Mouse (Mus musculus) right cerebral cortex, adult 18-20 months (tissue): ENCODE results near the gene Phkg2.

Source experiments
- DNase-seq: peaks from one replicate; pipeline ENCODE4 v3.0.0; 2022; ENCODE audit warnings: mixed read lengths

Phkg2 gene

DNA sequence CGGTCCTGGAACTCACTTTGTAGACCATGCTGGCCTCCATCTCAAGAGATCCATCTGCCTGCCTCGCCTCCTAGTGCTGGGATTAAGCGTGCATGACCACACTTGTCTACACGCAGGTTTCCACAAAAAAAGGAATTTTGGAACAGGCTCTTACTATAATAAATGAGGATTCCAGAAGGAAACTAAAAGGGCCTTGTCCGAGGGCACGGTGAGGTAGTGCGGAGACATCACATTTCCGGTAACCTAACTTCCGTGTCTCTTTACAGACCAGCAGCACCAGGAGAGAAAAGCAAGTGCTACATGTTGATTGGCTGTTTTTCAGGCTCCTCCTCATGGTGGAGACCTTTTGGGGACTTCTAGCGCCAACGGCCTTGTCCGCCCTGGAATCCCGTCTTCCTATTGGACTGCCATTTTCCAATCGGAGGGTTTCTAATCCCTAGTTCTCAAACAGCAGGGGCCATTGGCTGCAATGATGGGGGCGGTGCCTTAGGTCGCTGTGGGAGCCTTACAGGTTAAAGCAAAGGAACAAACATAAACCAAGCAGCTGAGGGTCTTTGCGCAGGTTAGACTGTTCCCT, at the start of gene Phkg2:
Gene Phkg2, plus strand, starts transcription at position 446 of the 577 bp plus-strand sequence.
- peak; percentile 97 for DNase-seq

DNA sequence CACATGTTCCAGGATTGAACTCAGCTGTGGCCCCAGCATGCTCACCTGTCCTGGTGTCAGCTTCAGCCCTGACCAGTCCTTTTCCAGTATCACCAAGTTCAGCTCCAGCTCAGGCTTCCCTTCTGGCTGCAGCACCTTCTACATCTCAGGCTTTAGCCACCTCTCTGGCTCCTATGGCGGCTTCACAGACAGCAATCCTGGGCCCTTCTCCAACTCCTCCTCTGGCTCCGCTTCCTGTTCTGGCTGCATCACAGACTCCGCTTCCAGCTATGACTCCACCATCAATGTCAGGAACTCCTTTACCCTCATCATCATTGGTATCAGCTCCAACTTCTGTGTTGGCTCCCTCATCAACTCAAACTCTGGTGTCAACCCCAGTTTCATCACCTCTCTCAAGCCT, 31.5 kb upstream of the Phkg2 start:
- no peak for DNase-seq

DNA sequence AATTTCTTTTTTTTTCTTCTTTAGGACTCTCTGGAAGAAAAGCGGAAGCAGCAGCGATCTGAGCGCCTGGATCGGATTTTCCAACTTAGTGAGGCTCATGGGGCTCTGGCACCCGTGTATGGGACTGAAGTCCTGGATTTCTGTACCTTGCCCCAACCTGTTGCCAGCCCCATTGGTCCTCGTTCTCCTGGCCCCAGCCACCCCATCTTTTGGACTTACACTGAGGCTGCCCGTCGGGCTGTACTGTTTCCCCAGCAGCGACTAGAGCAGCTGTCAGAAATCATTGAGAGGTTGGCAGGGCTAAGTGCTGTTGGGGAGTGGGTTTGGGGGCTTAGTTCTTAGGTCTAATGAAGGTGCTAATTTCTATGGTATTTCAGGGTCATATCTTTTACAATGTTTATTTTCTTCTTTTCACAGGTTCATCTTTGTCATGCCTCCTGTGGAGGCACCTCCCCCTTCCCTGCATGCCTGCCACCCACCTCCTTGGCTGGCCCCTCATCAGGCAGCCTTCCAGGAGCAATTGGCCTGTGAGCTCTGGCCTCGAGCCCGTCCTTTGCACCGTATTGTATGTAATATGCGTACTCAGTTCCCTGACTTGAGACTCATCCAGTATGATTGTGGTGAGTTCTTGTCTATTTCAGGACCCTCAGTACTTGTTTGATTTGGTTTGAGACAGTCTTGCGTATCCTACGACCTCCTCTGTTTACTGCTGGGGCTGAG, 23.9 kb upstream of the Phkg2 start:
- DNase-seq = no peak

DNA sequence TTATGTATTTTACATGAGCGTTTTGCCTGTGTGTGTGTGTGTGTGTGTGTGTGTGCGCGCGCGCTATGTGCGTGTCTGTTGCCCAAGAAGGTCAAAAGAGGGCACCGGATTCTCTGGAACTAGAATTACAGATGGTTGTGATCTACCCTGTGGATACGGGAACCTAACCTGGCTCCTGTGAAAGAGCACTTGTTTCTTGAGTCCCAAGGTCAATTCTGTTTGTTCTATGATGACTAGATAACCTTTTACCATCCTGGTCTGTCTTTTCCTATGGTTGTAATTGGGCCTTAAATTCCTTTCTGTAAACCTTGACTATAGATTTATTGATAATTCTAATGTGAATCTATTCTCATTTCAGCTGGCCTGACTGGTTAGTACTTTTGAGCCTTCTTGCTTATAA, 21.6 kb upstream of the Phkg2 start:
- no peak for DNase-seq

DNA sequence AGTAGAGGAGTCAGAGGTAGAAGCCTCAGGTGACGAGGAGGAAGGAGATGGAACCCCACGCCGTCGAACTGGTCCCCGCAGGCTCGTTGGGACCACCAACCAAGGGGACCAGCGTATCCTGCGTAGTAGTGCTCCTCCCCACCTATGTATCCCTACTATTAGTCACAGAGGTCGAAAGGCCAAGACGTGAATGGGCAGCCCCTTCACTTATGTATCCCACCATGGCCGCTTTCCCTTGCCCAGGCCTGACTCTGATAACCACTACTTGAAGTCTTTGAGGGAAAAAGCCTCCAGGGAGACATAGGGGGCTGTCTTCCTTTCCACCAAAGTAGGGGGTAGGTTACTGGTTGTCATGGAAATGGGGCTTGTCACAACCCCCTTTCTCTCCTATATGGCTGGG, 12.6 kb upstream of the Phkg2 start:
- DNase-seq = no peak

DNA sequence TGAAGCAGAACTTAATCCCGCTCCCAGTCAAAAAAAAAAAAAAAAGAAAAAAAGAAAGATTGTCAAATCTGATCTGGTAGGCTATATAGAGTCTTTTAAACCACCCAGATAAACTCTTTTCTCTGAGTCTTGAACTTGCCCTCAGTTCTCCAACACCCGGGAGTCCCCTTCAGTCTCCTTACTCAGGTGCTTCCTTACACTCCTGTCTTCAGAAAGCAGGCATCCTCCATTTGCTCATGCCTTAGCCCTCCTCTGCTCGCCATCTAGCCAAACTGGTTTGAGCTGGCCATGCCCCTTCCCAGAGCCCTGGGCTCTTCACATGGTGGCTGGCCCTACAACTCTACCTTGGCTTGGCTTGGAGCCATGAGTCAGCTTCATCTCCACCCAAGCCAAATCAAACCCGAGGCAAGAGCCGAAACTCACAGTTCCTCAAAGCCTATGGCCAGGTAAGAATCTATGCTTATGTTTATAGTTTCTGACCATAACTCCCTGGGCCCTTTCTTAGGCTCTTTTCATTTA, 11.7 kb upstream of the Phkg2 start, which contains the start of gene Tmem265:
Gene Tmem265, plus strand, starts transcription at position 51 of the 519 bp plus-strand sequence.
- no peak for DNase-seq

DNA sequence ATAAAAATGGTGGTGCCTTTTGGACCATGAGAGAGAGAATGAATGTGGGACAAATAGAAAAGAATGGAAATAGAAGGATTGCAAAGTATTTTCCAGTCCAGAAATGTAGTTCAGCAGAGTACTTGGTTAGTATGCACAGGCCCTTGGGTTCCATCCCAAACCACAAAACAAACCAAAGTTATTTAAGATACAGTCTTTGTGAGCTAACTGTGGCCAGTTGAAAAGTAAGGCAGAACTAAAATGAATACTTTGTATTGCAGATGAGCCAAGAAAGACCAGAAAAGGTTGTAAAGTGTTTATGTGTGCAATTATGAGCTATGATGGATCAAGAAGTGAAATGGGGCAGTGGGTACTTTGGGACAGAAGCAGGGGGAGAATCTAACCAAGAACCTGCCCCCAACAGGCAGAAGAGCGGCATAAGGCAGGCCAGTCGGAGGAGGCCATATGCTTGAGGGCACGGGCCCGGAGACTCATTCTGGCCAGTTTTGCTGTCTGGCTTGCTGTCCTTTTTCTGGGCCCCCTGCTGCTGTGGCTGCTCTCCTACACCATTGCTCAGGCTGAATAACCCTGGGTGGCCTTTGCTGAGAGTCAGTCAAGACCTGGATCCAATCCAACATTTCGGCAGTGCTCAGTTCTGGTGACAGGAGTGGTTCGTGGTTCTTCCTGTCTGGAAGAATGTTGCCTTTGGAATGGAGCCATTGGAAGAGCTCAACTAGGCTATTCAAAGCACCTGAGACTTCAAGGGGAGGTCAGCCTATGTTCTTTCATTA, 8.6 kb upstream of the Phkg2 start:
- no peak for DNase-seq

DNA sequence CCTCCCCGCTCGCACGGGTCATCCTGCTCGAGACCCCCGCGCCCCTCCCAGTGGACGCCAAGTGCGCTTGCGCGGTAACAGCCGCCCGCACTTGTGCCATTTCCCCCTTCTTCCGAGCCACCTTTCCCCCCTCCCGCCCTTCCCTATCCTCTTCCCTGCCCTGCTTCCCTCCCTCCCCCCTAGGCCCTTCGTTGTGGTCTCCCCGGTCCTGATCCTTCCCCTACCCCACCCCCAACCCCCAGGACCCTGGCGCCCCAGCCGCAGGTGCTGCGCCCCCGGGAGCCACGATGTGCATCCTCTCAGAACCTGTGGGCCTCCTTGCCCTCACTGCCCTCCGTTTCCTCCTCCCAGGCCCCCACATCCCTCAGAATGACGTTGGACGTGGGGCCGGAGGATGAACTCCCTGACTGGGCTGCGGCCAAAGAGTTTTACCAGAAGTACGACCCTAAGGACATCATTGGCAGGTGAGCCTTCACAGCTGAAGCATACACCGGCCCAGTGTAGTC, 416 bp downstream of the Phkg2 start:
- no peak for DNase-seq

DNA sequence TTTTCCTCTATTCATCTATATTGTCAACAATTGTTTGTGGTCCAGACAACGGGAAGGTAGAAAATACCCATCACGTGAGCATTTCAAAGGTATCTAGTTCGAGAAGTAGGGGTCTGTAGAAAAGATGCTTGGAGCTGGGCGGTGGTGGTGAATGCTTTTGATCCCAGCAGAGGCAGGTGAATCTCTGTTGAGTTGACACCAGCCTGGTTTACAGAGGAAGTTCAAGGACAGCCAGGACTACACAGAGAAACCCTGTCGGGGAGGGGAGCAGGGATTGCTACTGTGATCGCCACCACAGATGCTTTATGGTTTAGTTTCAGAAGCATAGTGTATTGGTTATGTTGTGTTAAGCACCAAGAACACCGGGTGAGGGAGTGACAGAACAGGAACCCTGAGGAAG, 975 bp downstream of the Phkg2 start:
- DNase-seq = no peak

DNA sequence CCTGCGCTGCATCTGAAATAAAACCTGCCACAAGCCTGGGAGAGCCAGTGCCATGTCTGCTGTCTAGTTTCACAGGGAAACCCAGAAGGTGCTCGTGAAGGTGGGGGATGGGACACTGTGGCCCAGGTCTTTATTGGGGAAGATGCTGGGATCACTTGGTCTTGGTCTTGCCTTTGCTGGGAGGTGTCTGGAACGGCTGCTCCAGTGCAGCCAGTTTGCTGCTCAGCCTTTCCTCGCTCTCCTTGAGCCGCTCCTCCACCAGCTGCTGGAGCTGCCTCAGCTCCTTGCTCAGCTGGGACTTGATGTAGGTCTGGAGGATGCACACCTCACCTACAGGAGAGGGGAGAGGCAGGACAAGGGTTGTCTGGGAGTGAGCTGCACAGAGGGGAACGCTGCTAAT, 10.1 kb downstream of the Phkg2 start:
- no peak for DNase-seq

DNA sequence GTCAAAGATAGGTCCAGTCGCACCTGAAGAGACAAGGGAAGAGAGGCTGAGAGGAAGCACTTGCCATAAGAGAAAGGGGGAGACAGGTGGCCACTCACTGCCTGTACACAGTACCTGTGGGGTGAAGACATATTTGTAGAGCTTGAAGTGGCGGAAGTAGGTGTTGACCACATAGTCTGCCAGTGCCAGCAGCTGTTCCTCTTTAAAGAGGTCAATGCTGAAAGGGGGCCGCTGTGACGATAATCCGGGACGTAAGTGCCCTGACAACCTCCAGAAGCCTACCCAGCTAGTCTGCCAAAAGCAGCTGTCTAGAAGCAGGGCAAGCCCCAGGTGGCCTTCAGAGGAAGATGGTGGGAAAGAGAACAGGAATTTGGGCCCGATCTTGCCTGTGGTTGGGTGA, 11.9 kb downstream of the Phkg2 start:
- DNase-seq = no peak

DNA sequence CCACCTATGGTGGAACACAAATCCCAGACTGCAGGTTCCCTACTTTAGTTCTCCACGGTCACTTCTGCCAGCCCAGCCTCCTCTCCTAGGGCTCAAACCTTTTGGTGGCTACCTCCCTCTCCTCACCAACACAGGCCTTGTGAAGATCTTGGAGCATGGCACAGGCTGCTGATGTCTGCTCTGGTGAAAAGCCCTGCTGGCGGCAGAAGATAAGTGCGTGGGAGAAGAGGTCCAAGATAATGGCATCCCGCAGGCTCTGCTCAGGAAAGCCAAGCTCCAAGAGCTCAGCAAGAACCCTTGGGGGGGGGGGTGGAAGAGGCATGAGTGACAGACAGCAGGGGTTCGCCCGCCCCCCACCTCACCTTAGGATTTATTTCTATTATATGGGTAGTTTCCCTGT, 13.0 kb downstream of the Phkg2 start:
- no peak for DNase-seq

DNA sequence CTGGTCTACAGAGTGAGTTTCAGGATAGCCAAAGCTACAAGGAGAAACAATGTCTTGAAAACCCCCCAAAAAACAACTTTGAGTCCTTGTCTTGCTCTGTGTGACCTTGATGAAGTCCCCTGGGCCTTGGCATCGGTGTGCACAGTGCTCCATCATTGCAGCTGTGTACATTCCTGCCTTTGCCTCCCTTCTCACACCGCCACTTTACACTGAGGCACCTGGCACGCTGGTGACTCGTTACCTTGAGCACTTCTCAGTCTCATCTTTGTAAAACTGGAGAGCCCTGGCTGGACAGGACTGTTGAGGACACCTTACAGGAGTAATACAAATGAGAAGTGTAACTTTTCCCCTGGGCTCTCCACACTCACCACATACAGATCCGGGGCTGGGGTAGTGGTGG, 14.1 kb downstream of the Phkg2 start:
- DNase-seq = no peak

DNA sequence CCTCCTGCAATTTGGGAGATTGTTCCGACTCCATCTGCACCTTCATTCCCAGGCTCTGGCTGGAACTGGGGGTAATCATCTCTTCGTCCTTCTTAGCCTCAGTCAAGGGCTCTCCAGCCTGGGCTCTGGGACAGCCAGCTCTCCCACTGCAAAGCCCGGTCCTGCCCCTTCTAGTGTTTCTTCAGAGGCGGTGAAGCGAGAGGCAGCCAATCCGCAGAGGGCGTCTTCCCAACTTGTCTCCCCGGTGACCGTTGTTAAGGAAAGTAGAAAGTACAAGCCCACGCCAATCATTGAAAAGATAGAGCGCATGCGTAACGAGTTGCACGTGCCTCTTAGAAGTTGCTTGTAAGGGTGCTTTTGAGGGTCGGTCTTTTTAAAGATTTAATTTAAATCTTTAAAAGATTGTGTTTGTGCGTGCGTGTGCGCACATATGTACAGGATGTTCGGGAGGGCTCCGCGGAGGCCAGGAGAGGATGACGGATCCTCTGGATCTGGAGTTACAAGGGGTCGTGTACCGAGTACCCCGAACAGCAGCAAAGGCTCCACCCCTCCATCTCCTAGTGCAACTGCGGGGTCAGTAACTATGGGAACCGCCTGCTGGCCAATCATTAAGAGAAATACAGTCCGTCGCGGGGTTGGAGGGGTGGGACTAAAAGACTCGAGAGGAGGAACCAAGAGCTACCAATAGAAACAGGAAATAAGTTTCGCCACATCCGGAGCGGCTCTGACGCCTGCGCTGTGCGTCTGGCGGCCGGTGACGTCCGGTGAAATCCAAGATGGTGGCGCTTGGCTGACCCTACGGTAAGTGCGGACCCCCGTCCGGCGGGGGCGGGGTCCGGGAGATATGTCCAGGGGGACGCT, 15.1 kb downstream of the Phkg2 start, which contains the start of the genes Ccdc189 and Rnf40:
Gene Ccdc189, minus strand, starts transcription at position 585 of the 861 bp plus-strand sequence.
Gene Rnf40, plus strand, starts transcription at position 757 of the 861 bp plus-strand sequence.
- peak; percentile 97 for DNase-seq

DNA sequence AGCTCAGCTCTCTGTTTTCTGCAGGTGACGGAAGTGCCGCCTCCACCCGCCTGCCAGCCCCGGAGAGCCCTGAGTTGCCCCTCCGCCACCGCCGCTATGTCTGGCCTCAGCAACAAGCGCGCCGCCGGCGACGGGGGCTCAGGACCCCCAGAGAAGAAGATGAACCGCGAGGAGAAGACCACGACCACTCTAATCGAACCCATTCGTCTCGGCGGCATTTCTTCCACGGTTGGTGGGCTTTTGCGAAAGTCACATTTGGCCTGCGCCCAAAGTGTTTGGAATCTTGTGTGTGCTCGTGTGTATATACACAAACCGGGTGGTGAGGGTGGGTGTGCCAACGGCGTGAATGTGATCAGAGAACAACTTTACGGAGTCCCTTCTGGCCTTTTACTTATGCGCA, 15.8 kb downstream of the Phkg2 start:
- DNase-seq = no peak

DNA sequence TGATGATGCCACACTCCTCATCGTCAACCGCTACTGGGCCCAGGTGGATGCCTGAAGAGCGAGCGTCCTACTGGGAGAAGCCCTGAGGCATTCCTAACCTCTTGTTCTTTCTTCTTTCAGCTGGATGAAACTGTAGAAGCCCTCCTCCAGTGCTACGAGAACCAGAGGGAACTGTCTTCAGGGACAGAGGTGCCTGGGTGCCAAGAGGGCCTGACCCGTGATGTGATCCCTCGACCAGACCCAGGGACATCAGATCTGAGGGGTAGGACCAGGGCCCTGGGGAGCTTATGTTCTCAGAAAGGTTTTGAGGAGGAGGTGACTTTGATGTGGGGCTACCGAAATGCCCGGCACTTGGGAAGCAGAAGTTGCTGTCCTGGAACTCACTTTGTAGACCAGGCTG, 16.5 kb downstream of the Phkg2 start:
- no peak for DNase-seq

DNA sequence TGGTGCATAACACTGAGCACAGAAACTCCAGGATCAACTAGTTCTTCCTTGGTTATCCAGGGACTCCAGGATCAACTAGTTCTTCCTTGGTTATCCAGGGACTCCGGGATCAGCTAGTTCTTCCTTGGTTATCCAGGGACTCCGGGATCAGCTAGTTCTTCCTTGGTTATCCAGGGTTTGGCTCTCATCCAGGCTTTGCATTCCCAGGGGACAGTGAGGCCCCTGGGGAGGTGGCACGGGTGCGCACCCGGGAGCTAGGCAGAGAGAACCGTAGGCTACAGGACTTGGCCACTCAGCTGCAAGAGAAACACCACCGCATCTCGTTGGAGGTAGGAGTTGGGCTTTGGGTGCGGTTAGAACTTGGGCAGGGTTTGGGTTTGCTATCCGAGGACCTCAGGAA, 18.0 kb downstream of the Phkg2 start:
- DNase-seq = no peak

DNA sequence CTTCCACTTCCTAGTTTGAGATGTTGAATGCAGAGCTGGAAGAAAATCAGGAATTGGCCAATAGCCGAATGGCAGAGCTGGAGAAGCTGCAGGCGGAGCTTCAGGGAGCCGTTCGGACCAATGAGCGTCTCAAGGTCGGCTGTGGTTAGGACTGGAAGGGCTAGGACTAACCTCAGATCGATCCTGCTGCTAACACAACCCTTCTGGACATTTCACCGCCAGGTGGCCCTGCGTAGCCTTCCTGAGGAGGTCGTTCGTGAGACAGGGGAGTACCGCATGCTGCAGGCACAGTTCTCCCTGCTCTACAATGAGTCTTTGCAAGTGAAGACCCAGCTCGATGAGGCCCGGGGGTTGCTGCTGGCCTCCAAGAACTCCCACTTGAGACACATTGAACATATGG, 19.4 kb downstream of the Phkg2 start:
- no peak for DNase-seq

DNA sequence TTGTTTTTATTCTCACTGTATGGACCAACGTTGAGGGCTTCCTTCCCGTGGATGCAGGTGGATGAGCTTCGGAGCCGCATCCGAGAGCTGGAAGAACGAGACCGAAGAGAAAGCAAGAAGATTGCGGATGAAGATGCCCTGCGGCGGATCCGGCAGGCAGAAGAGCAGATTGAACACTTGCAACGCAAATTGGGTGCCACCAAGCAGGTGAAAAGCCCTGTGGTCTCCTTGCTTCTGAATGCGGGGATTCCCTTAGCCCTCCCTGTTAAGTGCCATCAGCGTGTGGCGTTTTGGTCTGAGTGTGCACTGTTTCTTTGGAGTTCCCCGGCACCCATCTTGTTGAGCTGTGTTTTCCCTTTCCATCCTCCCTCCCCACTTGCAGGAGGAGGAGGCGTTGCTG, 23.6 kb downstream of the Phkg2 start:
- no peak for DNase-seq

DNA sequence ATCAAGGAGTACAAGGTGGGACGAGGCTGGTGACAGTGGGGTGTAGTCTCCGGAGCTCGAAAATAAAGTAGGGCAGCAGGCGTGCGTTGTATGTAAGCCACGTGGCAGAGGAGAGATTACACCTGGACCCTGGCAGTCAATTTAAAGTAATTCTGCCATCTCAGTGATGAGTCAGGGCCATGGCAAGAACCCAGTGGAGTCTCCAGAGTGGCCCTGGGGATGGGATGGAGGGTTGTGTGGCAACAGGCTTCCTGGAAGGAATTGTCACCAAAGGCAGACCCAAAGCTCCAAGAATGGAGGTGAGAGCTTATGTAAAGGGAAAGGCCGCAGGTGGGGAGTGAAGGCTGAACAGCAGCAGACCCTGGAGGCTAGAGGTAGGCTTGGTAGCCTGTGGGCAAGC, 27.5 kb downstream of the Phkg2 start:
- no peak for DNase-seq

DNA sequence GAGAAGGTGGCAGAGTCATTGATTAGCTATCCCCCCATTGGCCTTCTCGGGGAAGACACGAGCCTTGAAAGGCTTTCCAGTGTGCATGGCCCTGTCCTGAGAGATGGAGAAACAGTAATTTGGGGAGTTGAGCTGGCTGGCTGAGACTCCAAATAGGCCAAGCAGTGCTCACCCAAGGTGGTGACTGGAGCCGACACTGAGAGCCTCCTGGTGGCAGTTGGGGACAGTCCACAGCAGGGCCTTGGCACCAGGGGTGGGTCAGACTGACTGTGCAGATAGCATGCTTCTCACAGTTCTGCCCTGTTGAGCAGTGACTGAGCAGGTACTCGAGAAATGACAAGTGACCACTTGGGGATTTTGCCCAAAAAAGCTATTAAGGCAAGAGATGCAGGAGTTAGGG, 28.6 kb downstream of the Phkg2 start:
- no peak for DNase-seq

DNA sequence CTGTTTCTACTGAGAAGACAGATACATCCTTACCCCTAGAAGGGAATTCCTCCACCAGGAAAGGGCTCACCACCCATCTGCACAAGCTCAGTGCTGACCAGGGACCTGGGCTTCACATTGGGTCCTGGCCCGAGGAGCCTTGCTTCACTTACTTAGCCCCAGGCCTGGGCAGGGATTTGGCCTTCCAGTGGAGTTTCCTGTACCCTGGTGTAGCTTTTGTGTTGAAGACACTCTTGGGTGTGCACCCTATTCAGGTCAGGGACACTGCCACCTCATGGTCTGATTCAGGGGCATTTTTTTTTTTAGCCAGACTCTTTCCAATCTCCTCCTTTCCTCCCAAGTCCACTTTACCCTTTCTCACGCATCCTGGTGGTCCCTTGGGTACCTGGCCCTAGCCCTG, 29.8 kb downstream of the Phkg2 start:
- no peak for DNase-seq

DNA sequence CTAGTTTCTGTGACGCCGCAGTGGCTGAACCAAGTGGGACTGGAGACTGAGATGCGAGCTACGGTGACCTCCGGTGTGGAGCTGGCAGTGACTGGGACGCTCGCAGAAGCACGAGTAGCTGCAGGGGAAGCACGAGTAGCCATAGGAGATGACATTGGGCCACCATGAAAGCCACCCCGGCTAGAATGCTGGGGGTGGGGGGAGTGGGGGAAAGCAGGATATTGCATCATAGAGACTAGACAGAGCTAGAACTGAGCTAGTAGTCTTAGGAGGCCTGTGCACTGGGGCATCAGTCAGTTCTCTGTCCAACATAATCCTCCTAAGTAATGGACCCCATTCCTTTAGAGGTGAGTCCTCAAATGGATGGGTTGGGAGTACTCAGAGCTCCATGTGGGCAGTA, 31.1 kb downstream of the Phkg2 start:
- no peak for DNase-seq
